Mouse (Mus musculus) C2C12 (cell line): Measurements from ENCODE around the gene 1700025G04Rik.

ENCODE experiments used
- CEBPB ChIP-seq: IDR thresholded peaks from one replicate; pipeline ENCODE4 v1.6.1; 2011; ENCODE audit warnings: low read depth, mild to moderate bottlenecking, control low read depth, moderate library complexity
- CTCF ChIP-seq: IDR thresholded peaks from one replicate; pipeline ENCODE4 v1.5.1; 2011; ENCODE audit not compliant: control insufficient read depth, insufficient read depth, insufficient read length
- MAX ChIP-seq: IDR thresholded peaks from one replicate; pipeline ENCODE4 v1.6.1; 2011; ENCODE audit warnings: mild to moderate bottlenecking, control low read depth
- MYOG ChIP-seq: IDR thresholded peaks from one replicate; pipeline ENCODE4 v1.6.1; 2011; ENCODE audit not compliant: control insufficient read depth, insufficient read length; ENCODE audit errors: extremely low read depth

DNA sequence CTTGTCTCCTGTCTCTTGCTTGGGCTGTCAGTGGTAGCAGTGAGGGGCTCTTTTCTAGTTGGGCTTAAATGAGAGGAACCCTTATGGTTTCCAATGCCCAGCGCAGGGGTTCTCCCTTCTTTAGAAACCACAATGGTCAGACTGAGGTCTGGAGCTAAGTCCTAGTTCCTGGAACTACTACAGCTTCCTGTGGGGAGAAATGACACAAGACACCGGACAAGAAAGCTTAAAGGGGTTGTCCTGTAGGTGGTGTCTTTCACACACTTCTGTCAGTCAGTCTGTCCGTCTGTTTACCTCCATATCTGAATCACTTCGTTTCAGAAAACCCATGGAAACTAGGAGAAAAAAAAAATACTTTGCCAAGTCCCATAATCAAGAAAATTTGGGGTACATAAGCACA is 163.8 kb downstream of the 1700025G04Rik start:
- TF ChIP-seq CTCF (no peak), MAX (no peak), MYOG (no peak), CEBPB (no peak)
